Mouse (Mus musculus) T-helper 2 cell (primary cell): ENCODE measurements at regions not wholly inside any gene's neighbourhood (a gene's known extent, or its start where the extent isn't known, plus 50 kb on each side); places are given as distances from the start of the nearest gene placed in this dataset.
"Not testable (repeated sequence)": the region's sequence is repeated elsewhere in the genome, so short reads cannot be mapped to it uniquely, and the experiment has no call there.

Experiments
- in situ Hi-C: fragments of 300-600 bp; cut with MboI, MseI; formaldehyde crosslinking; loops from one replicate; pipeline ENCODE4 v1.15.1; 2025; ENCODE audit warnings: high pct_unique_total_duplicates

- in situ Hi-C loops = not testable (repeated sequence)
These were observed 423.4 kb downstream of the Tox3 start for GRCm38 (mm10) chr8:89924697-89925096.

- in situ Hi-C loops = no loop called here
These were observed 434.1 kb downstream of the Tox3 start for GRCm38 (mm10) chr8:89914076-89914475.

- in situ Hi-C loops = no loop called here
These were observed 441.9 kb downstream of the Tox3 start for GRCm38 (mm10) chr8:89906200-89906599.

- in situ Hi-C loops = no loop called here
These were observed 442.6 kb downstream of the Tox3 start for GRCm38 (mm10) chr8:89905588-89905987.

- in situ Hi-C loops = no loop called here
These were observed 444.8 kb downstream of the Tox3 start for GRCm38 (mm10) chr8:89903346-89903745.

- in situ Hi-C loops = no loop called here
These were observed 475.4 kb downstream of the Tox3 start for GRCm38 (mm10) chr8:89872768-89873167.

GRCm38 (mm10) chr8:89871966-89872365 is 476.2 kb downstream of the Tox3 start:
- in situ Hi-C loops = no loop called here

- in situ Hi-C loops = no loop called here
These were observed 488.3 kb downstream of the Tox3 start for GRCm38 (mm10) chr8:89859813-89860212.

- in situ Hi-C loops = no loop called here
These were observed 489.3 kb downstream of the Tox3 start for GRCm38 (mm10) chr8:89858706-89859385.

- in situ Hi-C loops = no loop called here
These were observed 492.6 kb downstream of the Tox3 start for GRCm38 (mm10) chr8:89855556-89855955.

GRCm38 (mm10) chr8:89850209-89850796 is 497.8 kb downstream of the Tox3 start:
- in situ Hi-C loops = no loop called here

- in situ Hi-C loops = no loop called here
These were observed 498.5 kb downstream of the Tox3 start for GRCm38 (mm10) chr8:89849416-89850208.

GRCm38 (mm10) chr8:89838494-89838893 is 509.6 kb downstream of the Tox3 start:
- in situ Hi-C loops = no loop called here

GRCm38 (mm10) chr8:89833715-89834114 is 514.4 kb downstream of the Tox3 start:
- in situ Hi-C loops = no loop called here

- in situ Hi-C loops = no loop called here
These were observed 523.6 kb downstream of the Tox3 start for GRCm38 (mm10) chr8:89824586-89824985.

- in situ Hi-C loops = no loop called here
These were observed 524.5 kb downstream of the Tox3 start for GRCm38 (mm10) chr8:89823631-89824030.

- in situ Hi-C loops = no loop called here
These were observed 536.0 kb downstream of the Tox3 start for GRCm38 (mm10) chr8:89812036-89812711.

GRCm38 (mm10) chr8:89788296-89788695 is 559.8 kb downstream of the Tox3 start:
- in situ Hi-C loops = loop anchor here (25.0 kb wide), 2 partner anchors 951 to 1201 kb away; no protein-coding TSS in a partner anchor

GRCm38 (mm10) chr8:89787050-89787905 is 560.9 kb downstream of the Tox3 start:
- in situ Hi-C loops = loop anchor here (25.0 kb wide), 2 partner anchors 950 to 1200 kb away; no protein-coding TSS in a partner anchor

- in situ Hi-C loops = loop anchor here (25.0 kb wide), 2 partner anchors 948 to 1198 kb away; no protein-coding TSS in a partner anchor
These were observed 563.1 kb downstream of the Tox3 start for GRCm38 (mm10) chr8:89785011-89785410.

- in situ Hi-C loops = loop anchor here (25.0 kb wide), 2 partner anchors 946 to 1196 kb away; no protein-coding TSS in a partner anchor
These were observed 564.8 kb downstream of the Tox3 start for GRCm38 (mm10) chr8:89783311-89783710.
